8 mouse cellular contexts compared by ENCODE assay signal in genomic region chr4:139309651-139310050, GRCm38 (mm10). TPM values are rescaled to one million over a fixed set of nuclear protein-coding genes. Genes with fewer than 3 reads are reported as not detected.
DNase-seq lines count a peak whose midpoint lies in the region; ATAC-seq and TF ChIP-seq lines count a peak whose summit lies in the region.

No protein-coding gene starts in this region.

- no peak for ATAC-seq in forebrain, postnatal 0 days
- ATAC-seq in megakaryocyte progenitor cell, adult 5-6 weeks (replicated peaks; ENCODE audit: poor library complexity), result peak; percentile 27

- TF ChIP-seq CTCF in heart, adult 2 months (IDR thresholded peaks at IDR 0.05), result no peak
- no peak; the same call in 1 of the 2 replicates for TF ChIP-seq CTCF in E14TG2a.4 (conservative IDR thresholded peaks at IDR 0.05; ENCODE audit: low read length)
- peak; percentile 22; the same call in 1 of the 2 replicates for TF ChIP-seq CTCF in forebrain, postnatal 0 days (IDR thresholded peaks at IDR 0.05; ENCODE audit: low read depth)

- no peak overlapping the region; the same call in 1 of the 2 replicates for H3K9ac ChIP-seq in heart, adult 2 months (ENCODE audit: low read depth, low read length)
- peak overlapping the region; percentile 79 for H3K9ac ChIP-seq in forebrain, postnatal 0 days

- DNase-seq in heart, adult 2 months, result no peak
- no peak for DNase-seq in heart, adult 18-20 months
- no peak for DNase-seq in forebrain, postnatal 0 days
- no peak for DNase-seq in thymus, postnatal 0 days (ENCODE audit: low spot score)
- DNase-seq in urinary bladder, adult 18-20 months (ENCODE audit: low spot score in 2 of 2), result no peak
- DNase-seq in frontal cortex, postnatal 10 days (ENCODE audit: low spot score in 2 of 2), result no peak

- no peaks in the 10 kb centered on the region for H3K36me3 ChIP-seq in heart, adult 2 months (ENCODE audit: control insufficient read depth, insufficient read depth, low read length)
- H3K36me3 ChIP-seq in E14TG2a.4 (ENCODE audit: insufficient read depth, low read length), result peaks cover 36% of the 10 kb centered on the region
- peaks cover 12% of the 10 kb centered on the region for H3K36me3 ChIP-seq in forebrain, postnatal 0 days (ENCODE audit: insufficient read depth)

- peak overlapping the region; percentile 92 for H3K4me2 ChIP-seq in forebrain, postnatal 0 days (ENCODE audit: low read depth)

- H3K79me2 ChIP-seq in heart, adult 2 months (replicated peaks; ENCODE audit: control insufficient read depth, insufficient read depth, low read length), result no peaks in the 10 kb centered on the region

- no peaks in the 10 kb centered on the region for H3K9me3 ChIP-seq in E14TG2a.4 (ENCODE audit: low read length)
- no peaks in the 10 kb centered on the region for H3K9me3 ChIP-seq in forebrain, postnatal 0 days (ENCODE audit: low read length)

- intact Hi-C loops in heart, adult 2 months (cut with DNase I), result no loop called here

- peak overlapping the region; percentile 100 for H3K4me3 ChIP-seq in heart, adult 2 months
- H3K4me3 ChIP-seq in E14TG2a.4 (replicated peaks; ENCODE audit: low read length), result peak overlapping the region; percentile 99
- H3K4me3 ChIP-seq in forebrain, postnatal 0 days (ENCODE audit: low read depth, low read length), result peak overlapping the region; percentile 93

- TF ChIP-seq EP300 in heart, adult 2 months (IDR thresholded peaks at IDR 0.05; ENCODE audit: insufficient read depth, low read depth, low read length), result no peak

- WGBS in heart, adult 2 months, result 51% methylated on average over 6 of the region's 6 CpGs
- 24% methylated on average over 6 of the region's 6 CpGs for WGBS in forebrain, postnatal 0 days

- no peaks in the 10 kb centered on the region for H3K27me3 ChIP-seq in heart, adult 2 months (ENCODE audit: control insufficient read depth, insufficient read depth, low read length)
- peaks cover 24% of the 10 kb centered on the region for H3K27me3 ChIP-seq in E14TG2a.4 (ENCODE audit: insufficient read depth, low read length)
- H3K27me3 ChIP-seq in forebrain, postnatal 0 days (ENCODE audit: insufficient read depth, low read length), result no peaks in the 10 kb centered on the region

- H3K27ac ChIP-seq in heart, adult 2 months, result peak overlapping the region; percentile 83
- H3K27ac ChIP-seq in forebrain, postnatal 0 days (ENCODE audit: low read depth, low read length), result no peak overlapping the region

- peaks cover 6% of the 10 kb centered on the region for H3K4me1 ChIP-seq in heart, adult 2 months (ENCODE audit: control insufficient read depth, insufficient read depth, low read length)
- H3K4me1 ChIP-seq in E14TG2a.4 (replicated peaks; ENCODE audit: low read depth, low read length), result peaks cover 42% of the 10 kb centered on the region
- H3K4me1 ChIP-seq in forebrain, postnatal 0 days (ENCODE audit: insufficient read depth), result peaks cover 19% of the 10 kb centered on the region; the same call in 1 of the 2 replicates

- no peak for TF ChIP-seq POLR2A in heart, adult 2 months (IDR thresholded peaks at IDR 0.05; ENCODE audit: insufficient read depth, low read depth, low read length)

RNA-seq across cellular contexts. Expression of gene Pqlc2, which starts 0.9 kb away (rescaled TPM):
- total RNA-seq in heart, adult 2 months (2021), result 1 to 10 TPM; 5.1 to 5.9 TPM
- 22.7 and 22.8 TPM in 2 replicates for polyA plus RNA-seq in heart, adult 2 months (2012; rRNA removed)
- 1 to 10 TPM; 5.0 to 5.8 TPM for total RNA-seq in heart, adult 18-20 months (2021)
- 14.2 and 15.3 TPM in 2 replicates for total RNA-seq in forebrain, postnatal 0 days (2014; rRNA removed)
- 10.0 and 12.1 TPM in 2 replicates for polyA plus RNA-seq in forebrain, postnatal 0 days (2015; fragmentation: Nextera tagmentation; extraction: Ambion mirVana)
- total RNA-seq in megakaryocyte progenitor cell, adult 5-6 weeks (2015), result 3.5 and 5.6 TPM in 2 replicates
- 1.3 and 3.9 TPM in 2 replicates for total RNA-seq in megakaryocyte progenitor cell, adult 5-6 weeks (2017)
- polyA plus RNA-seq in thymus, postnatal 0 days (2015; fragmentation: Nextera tagmentation; extraction: Ambion mirVana), result 13.5 and 14.5 TPM in 2 replicates

RNA-seq across cellular contexts. Expression of gene Akr7a5, which starts 0.9 kb away (rescaled TPM):
- total RNA-seq in heart, adult 2 months (2021), result 10 to 100 TPM; 48.4 to 51.3 TPM
- 30.9 and 40.2 TPM in 2 replicates for polyA plus RNA-seq in heart, adult 2 months (2012; rRNA removed)
- 10 to 100 TPM; 55.9 to 57.5 TPM for total RNA-seq in heart, adult 18-20 months (2021)
- 41.1 and 49.7 TPM in 2 replicates for total RNA-seq in forebrain, postnatal 0 days (2014; rRNA removed)
- polyA plus RNA-seq in forebrain, postnatal 0 days (2015; fragmentation: Nextera tagmentation; extraction: Ambion mirVana), result 58.1 and 60.6 TPM in 2 replicates
- total RNA-seq in megakaryocyte progenitor cell, adult 5-6 weeks (2015), result 10.6 and 11.8 TPM in 2 replicates
- total RNA-seq in megakaryocyte progenitor cell, adult 5-6 weeks (2017), result 11.2 and 13.0 TPM in 2 replicates
- 68.9 and 75.5 TPM in 2 replicates for polyA plus RNA-seq in thymus, postnatal 0 days (2015; fragmentation: Nextera tagmentation; extraction: Ambion mirVana)

RNA-seq across cellular contexts. Expression of gene Mrto4, which starts 42.7 kb away (rescaled TPM):
- 10 to 100 TPM; 27.1 to 31.3 TPM for total RNA-seq in heart, adult 2 months (2021)
- 16.5 TPM in 2 replicates for polyA plus RNA-seq in heart, adult 2 months (2012; rRNA removed)
- 10 to 100 TPM; 26.0 to 30.7 TPM for total RNA-seq in heart, adult 18-20 months (2021)
- 53.7 and 69.6 TPM in 2 replicates for total RNA-seq in forebrain, postnatal 0 days (2014; rRNA removed)
- polyA plus RNA-seq in forebrain, postnatal 0 days (2015; fragmentation: Nextera tagmentation; extraction: Ambion mirVana), result 75.5 and 80.7 TPM in 2 replicates
- total RNA-seq in megakaryocyte progenitor cell, adult 5-6 weeks (2015), result 150 and 154 TPM in 2 replicates
- total RNA-seq in megakaryocyte progenitor cell, adult 5-6 weeks (2017), result 72.2 and 75.9 TPM in 2 replicates
- 115 and 116 TPM in 2 replicates for polyA plus RNA-seq in thymus, postnatal 0 days (2015; fragmentation: Nextera tagmentation; extraction: Ambion mirVana)

RNA-seq across cellular contexts. Expression of gene Emc1, which starts 42.7 kb away (rescaled TPM):
- total RNA-seq in heart, adult 2 months (2021), result 10 to 100 TPM; 45.5 to 47.4 TPM
- polyA plus RNA-seq in heart, adult 2 months (2012; rRNA removed), result 47.5 and 57.6 TPM in 2 replicates
- total RNA-seq in heart, adult 18-20 months (2021), result 10 to 100 TPM; 47.8 to 52.4 TPM
- 46.2 and 65.8 TPM in 2 replicates for total RNA-seq in forebrain, postnatal 0 days (2014; rRNA removed)
- 33.2 and 41.4 TPM in 2 replicates for polyA plus RNA-seq in forebrain, postnatal 0 days (2015; fragmentation: Nextera tagmentation; extraction: Ambion mirVana)
- 19.2 and 19.8 TPM in 2 replicates for total RNA-seq in megakaryocyte progenitor cell, adult 5-6 weeks (2015)
- 30.3 and 42.6 TPM in 2 replicates for total RNA-seq in megakaryocyte progenitor cell, adult 5-6 weeks (2017)
- polyA plus RNA-seq in thymus, postnatal 0 days (2015; fragmentation: Nextera tagmentation; extraction: Ambion mirVana), result 16.8 and 17.8 TPM in 2 replicates

RNA-seq across cellular contexts. Expression of gene Ubr4, which starts 42.8 kb away (rescaled TPM):
- 100 to 1,000 TPM in 1 of 2 experiments, 10 to 100 TPM in 1; 90.0 to 109 TPM for total RNA-seq in heart, adult 2 months (2021)
- 107 and 123 TPM in 2 replicates for polyA plus RNA-seq in heart, adult 2 months (2012; rRNA removed)
- total RNA-seq in heart, adult 18-20 months (2021), result 100 to 1,000 TPM in 1 of 2 experiments, 10 to 100 TPM in 1; 93.4 to 104 TPM
- total RNA-seq in forebrain, postnatal 0 days (2014; rRNA removed), result 89.6 and 106 TPM in 2 replicates
- 39.3 and 59.1 TPM in 2 replicates for polyA plus RNA-seq in forebrain, postnatal 0 days (2015; fragmentation: Nextera tagmentation; extraction: Ambion mirVana)
- total RNA-seq in megakaryocyte progenitor cell, adult 5-6 weeks (2015), result 63.6 and 83.1 TPM in 2 replicates
- 41.7 and 46.1 TPM in 2 replicates for total RNA-seq in megakaryocyte progenitor cell, adult 5-6 weeks (2017)
- 44.9 and 50.7 TPM in 2 replicates for polyA plus RNA-seq in thymus, postnatal 0 days (2015; fragmentation: Nextera tagmentation; extraction: Ambion mirVana)
